Mouse (Mus musculus): ENCODE measurements around the gene Kcnk5.

The Kcnk5 gene

GRCm38 (mm10) chr14:20193103-20193715 is 11.6 kb upstream of the Kcnk5 start:
- DNase-seq: no peak

GRCm38 (mm10) chr14:20191136-20191735 is 9.6 kb upstream of the Kcnk5 start:
- DNase-seq: no peak

- no peak for DNase-seq
Observed at GRCm38 (mm10) chr14:20189751-20190150, 8.1 kb upstream of the Kcnk5 start.

GRCm38 (mm10) chr14:20185426-20185825 is 3.8 kb upstream of the Kcnk5 start:
- no peak for DNase-seq

- no peak for DNase-seq
Observed at GRCm38 (mm10) chr14:20183701-20184100, 2.1 kb upstream of the Kcnk5 start.

- DNase-seq: no peak
Observed at GRCm38 (mm10) chr14:20182596-20182995, 987 bp upstream of the Kcnk5 start.

- peak; percentile 63 for DNase-seq
Observed at GRCm38 (mm10) chr14:20180751-20181162, 852 bp downstream of the Kcnk5 start.

GRCm38 (mm10) chr14:20180304-20180703 is 1.3 kb downstream of the Kcnk5 start:
- no peak for DNase-seq

- no peak for DNase-seq
Observed at GRCm38 (mm10) chr14:20179731-20180280, 1.8 kb downstream of the Kcnk5 start.

- DNase-seq: no peak
Observed at GRCm38 (mm10) chr14:20179080-20179479, 2.5 kb downstream of the Kcnk5 start.

GRCm38 (mm10) chr14:20178593-20178992 is 3.0 kb downstream of the Kcnk5 start:
- DNase-seq: no peak

GRCm38 (mm10) chr14:20177494-20178123 is 4.0 kb downstream of the Kcnk5 start:
- peak; percentile 79 for DNase-seq

GRCm38 (mm10) chr14:20175705-20176104 is 5.9 kb downstream of the Kcnk5 start:
- DNase-seq: no peak

- DNase-seq: no peak
Observed at GRCm38 (mm10) chr14:20175114-20175513, 6.5 kb downstream of the Kcnk5 start.

GRCm38 (mm10) chr14:20174696-20175095 is 6.9 kb downstream of the Kcnk5 start:
- DNase-seq: no peak

- peak; percentile 31 for DNase-seq
Observed at GRCm38 (mm10) chr14:20173873-20174490, 7.6 kb downstream of the Kcnk5 start.

- no peak for DNase-seq
Observed at GRCm38 (mm10) chr14:20172924-20173323, 8.7 kb downstream of the Kcnk5 start.

- peak; percentile 42 for DNase-seq
Observed at GRCm38 (mm10) chr14:20172509-20172908, 9.1 kb downstream of the Kcnk5 start.

- no peak for DNase-seq
Observed at GRCm38 (mm10) chr14:20171840-20172239, 9.8 kb downstream of the Kcnk5 start.

- no peak for DNase-seq
Observed at GRCm38 (mm10) chr14:20169251-20169650, 12.4 kb downstream of the Kcnk5 start.

- no peak for DNase-seq
Observed at GRCm38 (mm10) chr14:20168478-20168877, 13.1 kb downstream of the Kcnk5 start.

GRCm38 (mm10) chr14:20168054-20168453 is 13.6 kb downstream of the Kcnk5 start:
- no peak for DNase-seq

GRCm38 (mm10) chr14:20165413-20165812 is 16.2 kb downstream of the Kcnk5 start:
- peak; percentile 69 for DNase-seq

- DNase-seq: no peak
Observed at GRCm38 (mm10) chr14:20164438-20164837, 17.2 kb downstream of the Kcnk5 start.

Data from lung, postnatal 36 days (tissue).